Mouse (Mus musculus) cortical plate, adult 2 months (tissue): ENCODE results near the gene Ust. TPM values are rescaled to one million over a fixed set of nuclear protein-coding genes. Genes with fewer than 3 reads are reported as not detected.

ENCODE experiments used
- H3K27ac ChIP-seq: fragments of 200-500 bp; 2 replicates; pipeline ENCODE4 v1.5.1; 2012; ENCODE audit warnings: low read length, control low read depth, inconsistent platforms; ENCODE audit not compliant: insufficient read depth
- H3K4me1 ChIP-seq: fragments of 200-500 bp; 2 replicates; pipeline ENCODE4 v1.6.1; 2011; ENCODE audit warnings: low read length; ENCODE audit not compliant: control insufficient read depth, insufficient read depth
- H3K4me3 ChIP-seq: fragments of 200-500 bp; 2 replicates; pipeline ENCODE4 v1.5.1; 2011; ENCODE audit warnings: mild to moderate bottlenecking, low read length, control low read depth; ENCODE audit not compliant: insufficient read depth
- CTCF ChIP-seq: fragments of 200-500 bp; IDR thresholded peaks from 2 replicates; pipeline ENCODE4 v1.5.1; 2011; ENCODE audit warnings: mild to moderate bottlenecking, control low read depth, low read length; ENCODE audit not compliant: insufficient read depth; ENCODE audit errors: extremely low read depth
- POLR2A ChIP-seq: fragments of 200-500 bp; IDR thresholded peaks from 2 replicates; pipeline ENCODE4 v1.6.1; 2011; ENCODE audit warnings: mild to moderate bottlenecking, low read length, control low read depth; ENCODE audit not compliant: insufficient read depth; ENCODE audit errors: extremely low read depth
- polyA plus RNA-seq: library from polyadenylated mRNA; depleted of rRNA; stranded (reverse); fragments of >200 nt; gene quantifications from 2 replicates; pipeline ENCODE4 v1.2.3, GENCODE M21; 2012

Gene Ust
- polyA plus RNA-seq, 1 experiment = 10.2 TPM

DNA sequence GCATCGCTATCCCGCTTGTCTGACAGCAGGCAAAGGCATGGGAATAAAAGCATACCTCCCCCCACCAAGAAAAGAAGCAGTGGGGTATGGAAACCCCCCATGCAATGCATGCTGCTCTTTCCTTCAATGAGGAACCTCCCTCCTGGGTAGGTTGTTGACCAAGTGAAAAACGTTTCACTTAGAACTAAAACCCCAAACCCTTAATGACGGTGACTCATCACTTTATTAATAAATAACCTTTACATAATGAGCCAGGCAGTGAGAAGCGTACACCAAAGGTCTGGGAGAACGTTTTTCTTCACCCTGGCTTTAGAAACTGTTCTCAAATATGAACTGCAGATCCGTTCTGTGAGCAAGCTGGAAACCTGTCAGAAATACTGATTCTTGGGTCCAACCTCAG lies 130.4 kb downstream of the Ust start:
- Histone ChIP-seq H3K27ac (no peak overlapping the region), H3K4me3 (no peak overlapping the region), H3K4me1 (no peaks in the 10 kb centered on the region)
- no peak for TF ChIP-seq POLR2A

GRCm38 (mm10) chr10:8369894-8370500 lies 148.6 kb downstream of the Ust start:
- H3K4me3 ChIP-seq = no peak overlapping the region
- no peaks in the 10 kb centered on the region for H3K4me1 ChIP-seq
- H3K27ac ChIP-seq = no peak overlapping the region
- no peak for TF ChIP-seq CTCF
- no peak for TF ChIP-seq POLR2A

DNA sequence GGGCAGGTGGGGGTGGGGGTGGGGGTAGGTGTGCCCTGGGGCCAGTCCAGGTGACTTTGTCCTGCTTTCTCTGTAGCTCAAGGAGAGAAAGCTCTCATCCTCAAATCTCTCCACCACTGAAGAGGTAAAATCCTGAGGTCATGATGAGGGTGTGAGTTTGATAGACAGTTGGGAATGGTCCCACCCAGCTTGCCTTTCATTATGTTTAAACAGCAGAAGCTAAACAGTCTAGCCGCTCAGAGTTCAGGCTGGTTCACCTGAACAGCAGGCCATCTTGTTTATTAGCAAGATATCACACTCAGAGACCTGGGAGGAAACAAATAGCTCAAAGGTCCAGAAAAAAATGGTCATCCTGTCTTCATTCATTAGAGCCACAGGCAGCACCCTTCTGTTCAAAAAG lies 152.8 kb downstream of the Ust start:
- no peak overlapping the region for H3K4me3 ChIP-seq
- no peak for TF ChIP-seq POLR2A
- no peak for TF ChIP-seq CTCF

DNA sequence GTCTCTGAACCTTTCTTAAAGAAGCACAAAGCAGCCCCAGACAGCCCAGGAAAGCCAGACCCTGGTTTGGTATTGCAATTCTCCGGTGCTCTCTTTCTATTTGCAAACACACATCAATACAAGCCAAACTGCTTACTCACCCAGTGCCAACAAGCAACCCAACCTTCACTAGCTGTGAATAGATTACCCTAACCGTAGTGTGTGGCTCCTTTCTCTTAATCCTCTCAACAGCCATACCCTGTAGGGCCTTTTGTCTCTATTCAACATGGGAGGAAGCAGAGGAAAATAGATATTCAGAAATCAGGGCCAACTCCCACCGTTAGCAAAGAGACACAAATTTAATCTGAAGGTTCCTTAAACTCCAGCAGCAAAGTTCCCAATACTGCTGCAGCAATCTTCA lies 154.4 kb downstream of the Ust start:
- Histone ChIP-seq H3K27ac (no peak overlapping the region), H3K4me1 (no peaks in the 10 kb centered on the region), H3K4me3 (no peak overlapping the region)
- TF ChIP-seq CTCF (no peak), POLR2A (no peak)

More for the DNA sequence above, 152.8 kb downstream of the Ust start:
- no peaks in the 10 kb centered on the region for H3K4me1 ChIP-seq
- no peak overlapping the region for H3K27ac ChIP-seq

DNA sequence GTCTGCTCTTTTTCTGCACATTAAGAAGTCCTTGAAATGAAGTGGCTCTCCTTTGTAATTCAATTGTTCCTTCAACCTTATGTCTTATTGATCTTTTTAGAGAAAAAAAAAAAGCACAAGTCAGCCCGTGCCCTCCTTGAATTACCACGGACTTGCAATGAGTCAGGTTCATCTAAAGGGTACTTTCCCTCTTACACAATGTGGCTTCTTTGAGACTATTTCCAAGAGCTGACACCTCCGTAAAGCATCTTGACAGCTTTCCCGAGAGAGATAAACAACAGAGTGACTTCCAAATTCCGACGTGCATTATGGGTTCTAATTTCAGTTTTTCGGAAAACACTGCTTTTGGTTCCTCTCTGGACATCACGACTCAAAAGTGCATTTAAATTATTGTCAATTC lies 155.3 kb downstream of the Ust start:
- Histone ChIP-seq H3K27ac (no peak overlapping the region), H3K4me1 (no peaks in the 10 kb centered on the region), H3K4me3 (no peak overlapping the region)
- TF ChIP-seq CTCF (no peak), POLR2A (no peak)

- no peaks in the 10 kb centered on the region; the same call in 1 of the 2 replicates for H3K4me1 ChIP-seq
- no peak overlapping the region for H3K4me3 ChIP-seq
- TF ChIP-seq CTCF (no peak), POLR2A (no peak)
- H3K27ac ChIP-seq = no peak overlapping the region
These were observed 160.2 kb downstream of the Ust start for GRCm38 (mm10) chr10:8358286-8359045.

GRCm38 (mm10) chr10:8353534-8353933 lies 165.1 kb downstream of the Ust start:
- TF ChIP-seq POLR2A (no peak), CTCF (no peak)
- Histone ChIP-seq H3K4me1 (no peaks in the 10 kb centered on the region; the same call in 1 of the 2 replicates), H3K27ac (no peak overlapping the region), H3K4me3 (no peak overlapping the region)

- Histone ChIP-seq H3K4me1 (no peaks in the 10 kb centered on the region; the same call in 1 of the 2 replicates), H3K4me3 (no peak overlapping the region), H3K27ac (no peak overlapping the region)
- TF ChIP-seq CTCF (no peak), POLR2A (no peak)
These were observed 168.0 kb downstream of the Ust start for GRCm38 (mm10) chr10:8350626-8351025.

GRCm38 (mm10) chr10:8347497-8347896 lies 171.1 kb downstream of the Ust start:
- no peak for TF ChIP-seq POLR2A
- TF ChIP-seq CTCF = no peak
- H3K4me3 ChIP-seq = no peak overlapping the region
- H3K27ac ChIP-seq = no peak overlapping the region
- H3K4me1 ChIP-seq = no peaks in the 10 kb centered on the region

GRCm38 (mm10) chr10:8342556-8342955 lies 176.1 kb downstream of the Ust start:
- Histone ChIP-seq H3K27ac (no peak overlapping the region), H3K4me3 (no peak overlapping the region), H3K4me1 (peaks cover 1% of the 10 kb centered on the region; the same call in 1 of the 2 replicates)
- TF ChIP-seq CTCF (no peak), POLR2A (no peak)
